In genomic region chr11:58937909-58938308, GRCm38 (mm10) we compare ENCODE assay signal across 8 mouse cellular contexts. TPM values are rescaled to one million over a fixed set of nuclear protein-coding genes. Genes with fewer than 3 reads are reported as not detected.
A peak's percentile ranks its signal among the peaks of the same experiment; 100 is the strongest.
DNase-seq lines count a peak whose midpoint lies in the region; ATAC-seq lines count a peak whose summit lies in the region.

No protein-coding gene starts in this region.

- H3K9me3 ChIP-seq in heart, embryonic 10.5 days = no peaks in the 10 kb centered on the region
- no peaks in the 10 kb centered on the region for H3K9me3 ChIP-seq in neural tube, embryonic 15.5 days (replicated peaks)

- 2% methylated on average over 13 of the region's 13 CpGs for WGBS in heart, embryonic 10.5 days
- WGBS in neural tube, embryonic 15.5 days = under 1% methylated on average over 13 of the region's 13 CpGs

- peak overlapping the region; percentile 99 for H3K9ac ChIP-seq in neural tube, embryonic 15.5 days (replicated peaks)

- H3K4me3 ChIP-seq in heart, embryonic 10.5 days = peak overlapping the region; percentile 97
- H3K4me3 ChIP-seq in neural tube, embryonic 15.5 days (replicated peaks) = peak overlapping the region; percentile 63

- DNase-seq in heart, embryonic 10.5 days (ENCODE audit: low spot score) = no peak
- DNase-seq in heart, adult 8-10 months (ENCODE audit: low spot score) = no peak
- DNase-seq in ES-CJ7 (ENCODE audit: low read depth, low spot score) (peak; percentile 35), liver (peak; percentile 40)
- no peak for DNase-seq in left cerebral cortex, postnatal 14 days (ENCODE audit: low spot score in 2 of 2)
- DNase-seq in right cerebral cortex, postnatal 25 days = no peak

- H3K27ac ChIP-seq in heart, embryonic 10.5 days = peak overlapping the region; percentile 97
- H3K27ac ChIP-seq in neural tube, embryonic 15.5 days (replicated peaks) = peak overlapping the region; percentile 92

- H3K36me3 ChIP-seq in heart, embryonic 10.5 days = peaks cover 38% of the 10 kb centered on the region
- peaks cover 37% of the 10 kb centered on the region for H3K36me3 ChIP-seq in neural tube, embryonic 15.5 days

- H3K27me3 ChIP-seq in heart, embryonic 10.5 days (ENCODE audit: insufficient read depth, poor library complexity, severe bottlenecking) = peaks cover 5% of the 10 kb centered on the region; the same call in 1 of the 2 replicates
- H3K27me3 ChIP-seq in neural tube, embryonic 15.5 days (replicated peaks) = no peaks in the 10 kb centered on the region

- peaks cover 21% of the 10 kb centered on the region for H3K4me1 ChIP-seq in heart, embryonic 10.5 days
- H3K4me1 ChIP-seq in neural tube, embryonic 15.5 days = peaks cover 35% of the 10 kb centered on the region

- intact Hi-C loops in left cerebral cortex, postnatal 14 days (cut with DNase I) = no loop called here

- H3K4me2 ChIP-seq in neural tube, embryonic 15.5 days = peak overlapping the region; percentile 75

- ATAC-seq in erythroid progenitor cell, adult 5-6 weeks (replicated peaks; ENCODE audit: low FRiP score, poor library complexity, severe bottlenecking) = peak; percentile 53
- no peak for ATAC-seq in neural tube, embryonic 15.5 days (ENCODE audit: low FRiP score)

RNA-seq across cellular contexts. Expression of gene Rnf187, which starts 0.8 kb away (rescaled TPM):
- polyA plus RNA-seq in heart, embryonic 10.5 days (2016; fragmentation: Nextera tagmentation; extraction: Ambion mirVana) = 169 and 213 TPM in 2 replicates
- 100 to 1,000 TPM; 165 to 184 (median 175) TPM for total RNA-seq in heart, adult 8-10 months (2022)
- total RNA-seq in erythroid progenitor cell, adult 5-6 weeks (2015; ENCODE audit: low replicate concordance) = 104 and 109 TPM in 2 replicates
- 104 and 117 TPM in 2 replicates for total RNA-seq in erythroid progenitor cell, adult 5-6 weeks (2017; ENCODE audit: low replicate concordance)
- 559 and 636 TPM in 2 replicates for polyA plus RNA-seq in neural tube, embryonic 15.5 days (2015; fragmentation: Nextera tagmentation; extraction: Ambion mirVana)
- 100 to 1,000 TPM; 493 to 512 TPM for total RNA-seq in left cerebral cortex, postnatal 14 days (2021)

RNA-seq across cellular contexts. Expression of gene Hist3h2ba, which starts 10.8 kb away (rescaled TPM):
- 4.8 and 9.8 TPM in 2 replicates for polyA plus RNA-seq in heart, embryonic 10.5 days (2016; fragmentation: Nextera tagmentation; extraction: Ambion mirVana)
- 1 to 10 TPM in 3 of 4 experiments, not detected in 1; 1.3 to 1.4 (median 1.3) TPM for total RNA-seq in heart, adult 8-10 months (2022)
- total RNA-seq in erythroid progenitor cell, adult 5-6 weeks (2015; ENCODE audit: low replicate concordance) = 265 and 290 TPM in 2 replicates
- total RNA-seq in erythroid progenitor cell, adult 5-6 weeks (2017; ENCODE audit: low replicate concordance) = 136 and 409 TPM in 2 replicates
- polyA plus RNA-seq in neural tube, embryonic 15.5 days (2015; fragmentation: Nextera tagmentation; extraction: Ambion mirVana) = 184 and 262 TPM in 2 replicates
- total RNA-seq in left cerebral cortex, postnatal 14 days (2021) = 100 to 1,000 TPM; 119 to 135 TPM

RNA-seq across cellular contexts. Expression of gene Hist3h2a, which starts 16.6 kb away (rescaled TPM):
- polyA plus RNA-seq in heart, embryonic 10.5 days (2016; fragmentation: Nextera tagmentation; extraction: Ambion mirVana) = 15.5 and 15.9 TPM in 2 replicates
- total RNA-seq in heart, adult 8-10 months (2022) = 10 to 100 TPM; 10.5 to 17.8 (median 16.0) TPM
- total RNA-seq in erythroid progenitor cell, adult 5-6 weeks (2015; ENCODE audit: low replicate concordance) = 186 and 192 TPM in 2 replicates
- total RNA-seq in erythroid progenitor cell, adult 5-6 weeks (2017; ENCODE audit: low replicate concordance) = 1,299 and 1,489 TPM in 2 replicates
- 66.5 and 86.3 TPM in 2 replicates for polyA plus RNA-seq in neural tube, embryonic 15.5 days (2015; fragmentation: Nextera tagmentation; extraction: Ambion mirVana)
- 10 to 100 TPM; 57.2 to 62.3 TPM for total RNA-seq in left cerebral cortex, postnatal 14 days (2021)

RNA-seq across cellular contexts. Expression of gene Trim17, which starts 16.6 kb away (rescaled TPM):
- 0.75 and 0.79 TPM in 2 replicates for polyA plus RNA-seq in heart, embryonic 10.5 days (2016; fragmentation: Nextera tagmentation; extraction: Ambion mirVana)
- under 1 TPM in 3 of 4 experiments, not detected in 1; 0.06 to 0.20 (median 0.08) TPM for total RNA-seq in heart, adult 8-10 months (2022)
- 0.36 and 0.84 TPM in 2 replicates for total RNA-seq in erythroid progenitor cell, adult 5-6 weeks (2015; ENCODE audit: low replicate concordance)
- total RNA-seq in erythroid progenitor cell, adult 5-6 weeks (2017; ENCODE audit: low replicate concordance) = 1.2 TPM in 2 replicates
- 1.1 TPM in 2 replicates for polyA plus RNA-seq in neural tube, embryonic 15.5 days (2015; fragmentation: Nextera tagmentation; extraction: Ambion mirVana)
- 1 to 10 TPM; 3.9 to 4.3 TPM for total RNA-seq in left cerebral cortex, postnatal 14 days (2021)

RNA-seq across cellular contexts. Expression of gene Btnl10, which starts 20.2 kb away (rescaled TPM):
- not detected in 2 replicates for polyA plus RNA-seq in heart, embryonic 10.5 days (2016; fragmentation: Nextera tagmentation; extraction: Ambion mirVana)
- under 1 TPM in 1 of 4 experiments, not detected in 3; 0.09 TPM for total RNA-seq in heart, adult 8-10 months (2022)
- total RNA-seq in erythroid progenitor cell, adult 5-6 weeks (2015; ENCODE audit: low replicate concordance) = 407 and 422 TPM in 2 replicates
- 484 and 553 TPM in 2 replicates for total RNA-seq in erythroid progenitor cell, adult 5-6 weeks (2017; ENCODE audit: low replicate concordance)
- 0.10 TPM in 1 of 2 replicates, not detected in the other for polyA plus RNA-seq in neural tube, embryonic 15.5 days (2015; fragmentation: Nextera tagmentation; extraction: Ambion mirVana)
- total RNA-seq in left cerebral cortex, postnatal 14 days (2021) = not detected

Comparison
In these comparisons a context has a peak if more than half of its experiments do, and no peak if none do; other contexts are left out.
1. DNase-seq: peak in ES-CJ7 (single experiment) and liver (single experiment); none in heart, embryonic 10.5 days (single experiment), heart, adult 8-10 months (single experiment), left cerebral cortex, postnatal 14 days (0 of 2) and right cerebral cortex, postnatal 25 days (single experiment).
2. RNA of gene Hist3h2ba, which starts 10.8 kb away (total RNA-seq): 136 to 409 TPM in erythroid progenitor cell, adult 5-6 weeks and 119 to 135 TPM in left cerebral cortex, postnatal 14 days; 1.3 to 1.4 TPM in heart, adult 8-10 months; every median in the first group is over 10 times any median in the second.